Mouse (Mus musculus) lung, postnatal 4 days (tissue): ENCODE results near the gene Serpinb6a.

ENCODE experiments used
- DNase-seq, 2 experiments: peaks; one replicate each; pipeline ENCODE4 v3.0.0; 2021

The Serpinb6a gene

GRCm38 (mm10) chr13:34002058-34003006, at the start of gene Serpinb6a, which contains the start of gene Ripk1:
TSS of gene Serpinb6a (minus strand) at chr13:34002794.
TSS of gene Ripk1 (plus strand) at chr13:34002363.
- peak; percentile 94 for DNase-seq

- no peak for DNase-seq
Measured at GRCm38 (mm10) chr13:34051692-34052091, 49.1 kb upstream of the Serpinb6a start.

- no peak for DNase-seq
Measured at GRCm38 (mm10) chr13:34050479-34050878, 47.9 kb upstream of the Serpinb6a start.

GRCm38 (mm10) chr13:34047526-34047925, 44.9 kb upstream of the Serpinb6a start:
- no peak for DNase-seq

- DNase-seq, result peak; percentile 77 to 85
Measured at GRCm38 (mm10) chr13:34046421-34047012, 43.9 kb upstream of the Serpinb6a start.

- DNase-seq, result no peak
Measured at GRCm38 (mm10) chr13:34045511-34046249, 43.1 kb upstream of the Serpinb6a start.

GRCm38 (mm10) chr13:34043716-34044393, 41.3 kb upstream of the Serpinb6a start:
- no peak for DNase-seq

- DNase-seq, result no peak
Measured at GRCm38 (mm10) chr13:34040091-34040490, 37.5 kb upstream of the Serpinb6a start.

GRCm38 (mm10) chr13:34038901-34039341, 36.3 kb upstream of the Serpinb6a start:
- DNase-seq, result no peak

GRCm38 (mm10) chr13:34038056-34038432, 35.5 kb upstream of the Serpinb6a start:
- DNase-seq, result no peak

- peak; percentile 93 to 95 for DNase-seq
Measured at GRCm38 (mm10) chr13:34037172-34038055, 34.8 kb upstream of the Serpinb6a start, which contains the start of gene Bphl. TSS of gene Bphl (plus strand) at chr13:34037597.

- no peak for DNase-seq
Measured at GRCm38 (mm10) chr13:34036726-34037125, 34.1 kb upstream of the Serpinb6a start.

- no peak for DNase-seq
Measured at GRCm38 (mm10) chr13:34035424-34035823, 32.8 kb upstream of the Serpinb6a start.

- DNase-seq, result no peak
Measured at GRCm38 (mm10) chr13:34032041-34032440, 29.4 kb upstream of the Serpinb6a start.

- DNase-seq, result no peak
Measured at GRCm38 (mm10) chr13:34021998-34022397, 19.4 kb upstream of the Serpinb6a start.

GRCm38 (mm10) chr13:34018521-34018920, 15.9 kb upstream of the Serpinb6a start:
- no peak for DNase-seq

GRCm38 (mm10) chr13:34016927-34017569, 14.5 kb upstream of the Serpinb6a start:
- DNase-seq, result no peak

- DNase-seq, result no peak
Measured at GRCm38 (mm10) chr13:34007234-34007633, 4.6 kb upstream of the Serpinb6a start.

GRCm38 (mm10) chr13:34003058-34003457, 464 bp upstream of the Serpinb6a start:
- no peak for DNase-seq

- DNase-seq, result peak; percentile 53 to 73
Measured at GRCm38 (mm10) chr13:33995197-33995596, 7.4 kb downstream of the Serpinb6a start.

GRCm38 (mm10) chr13:33989625-33990024, 13.0 kb downstream of the Serpinb6a start:
- no peak for DNase-seq
